Mouse (Mus musculus) testis, postnatal 10 days (tissue): ENCODE results near the gene Ephx1.
"Not testable (repeated sequence)": the region's sequence is repeated elsewhere in the genome, so short reads cannot be mapped to it uniquely, and the experiment has no call there.

Source experiments
- DNase-seq: peaks from one replicate; pipeline ENCODE4 v3.0.0; 2021; ENCODE audit warnings: low spot score

Ephx1 gene

DNA sequence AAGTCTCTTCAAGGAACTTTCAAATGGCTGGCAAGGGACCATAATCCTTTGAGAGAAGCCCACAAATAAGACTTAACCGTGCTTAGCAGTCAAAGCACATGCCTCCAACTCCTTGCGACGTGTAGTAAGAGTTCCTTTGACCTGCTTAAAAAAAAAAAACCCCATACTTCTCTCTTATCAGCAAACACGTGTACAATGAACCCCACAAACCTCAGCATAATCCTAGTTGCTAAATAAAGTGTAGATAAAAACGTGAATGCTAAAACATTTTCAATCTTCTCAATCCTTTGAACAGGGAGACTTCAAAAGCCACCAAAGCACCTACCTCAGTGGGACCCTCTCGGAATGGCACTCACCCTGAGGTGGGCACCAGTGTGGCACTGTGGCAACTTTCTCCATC, 7.3 kb downstream of the Ephx1 start:
- DNase-seq: no peak

DNA sequence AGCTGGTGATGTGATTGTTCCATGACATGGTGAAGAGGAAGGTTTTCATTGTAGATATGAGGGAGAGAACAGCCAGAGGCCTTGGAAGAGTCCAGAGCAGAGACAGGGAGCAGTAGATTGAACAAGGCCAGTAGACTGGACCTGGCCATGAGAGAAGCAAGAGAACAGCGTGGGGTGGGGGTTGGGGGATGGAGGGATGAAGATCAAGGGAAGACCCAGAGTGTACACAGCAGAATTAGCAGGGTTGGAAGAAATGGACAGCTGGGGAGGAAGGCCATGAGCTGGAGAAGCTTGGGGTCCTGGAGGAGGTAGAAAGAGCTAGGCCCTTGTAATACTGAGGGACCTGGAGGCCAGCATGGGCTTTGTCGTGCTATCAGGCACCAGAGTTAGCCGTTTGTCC, 8.3 kb downstream of the Ephx1 start:
- no peak for DNase-seq

DNA sequence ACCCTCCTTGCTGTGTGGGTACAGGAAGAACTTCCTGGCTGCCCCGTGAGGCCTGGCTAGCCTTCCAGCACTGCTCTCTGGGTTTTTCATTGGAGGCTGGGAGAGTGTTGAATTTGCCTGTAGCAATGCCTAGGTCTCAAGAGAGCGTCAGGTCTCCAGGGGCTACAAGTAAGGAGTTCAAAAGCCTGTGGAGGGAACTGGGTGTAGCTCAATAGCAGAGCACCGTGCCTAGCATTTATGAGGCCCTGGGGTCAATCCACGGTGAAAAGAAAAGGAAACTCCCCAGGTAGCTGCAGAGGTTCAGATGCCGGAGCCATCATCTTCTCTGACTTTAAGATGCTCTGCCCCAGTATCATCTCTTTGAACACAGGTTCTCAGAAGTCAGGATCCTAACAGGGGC, 9.1 kb downstream of the Ephx1 start:
- no peak for DNase-seq

DNA sequence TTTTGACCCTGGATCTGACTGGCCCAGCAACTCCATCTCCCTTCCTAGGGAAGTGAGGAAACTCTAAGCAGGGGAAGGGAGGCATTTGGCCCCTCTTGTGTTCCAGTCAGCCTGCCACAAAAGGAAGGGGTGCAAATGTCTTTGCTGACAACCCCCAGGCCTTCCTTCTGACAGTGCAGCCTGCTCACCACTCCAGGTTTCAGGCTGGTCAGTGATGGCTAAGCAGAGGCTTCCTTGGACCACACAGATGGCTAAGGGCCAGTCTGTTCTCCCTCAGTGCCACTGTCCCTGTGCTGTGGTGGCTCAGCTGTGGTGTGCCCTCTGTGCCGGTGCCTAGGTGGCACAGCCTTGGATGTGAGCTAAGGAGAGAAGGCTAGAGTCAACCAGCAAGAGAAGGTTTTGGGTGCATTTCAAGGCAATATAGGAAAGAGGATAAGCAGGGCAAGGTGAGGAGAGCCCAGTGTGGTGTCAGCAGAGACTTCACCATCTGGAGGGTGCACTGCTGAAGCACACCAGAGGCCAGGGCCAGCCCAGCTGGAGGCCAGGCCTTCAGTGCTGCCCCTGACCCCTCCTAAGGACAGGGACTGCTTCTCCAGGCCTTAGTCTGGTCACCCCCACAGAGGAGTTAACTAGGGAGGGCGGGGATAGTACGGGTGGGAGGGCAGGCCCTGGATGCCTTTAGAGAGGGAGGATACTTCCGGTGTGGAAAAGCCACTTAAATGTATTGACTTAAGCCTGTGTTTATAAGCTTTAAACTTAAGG, 10.4 kb downstream of the Ephx1 start:
- peak; percentile 51 for DNase-seq

DNA sequence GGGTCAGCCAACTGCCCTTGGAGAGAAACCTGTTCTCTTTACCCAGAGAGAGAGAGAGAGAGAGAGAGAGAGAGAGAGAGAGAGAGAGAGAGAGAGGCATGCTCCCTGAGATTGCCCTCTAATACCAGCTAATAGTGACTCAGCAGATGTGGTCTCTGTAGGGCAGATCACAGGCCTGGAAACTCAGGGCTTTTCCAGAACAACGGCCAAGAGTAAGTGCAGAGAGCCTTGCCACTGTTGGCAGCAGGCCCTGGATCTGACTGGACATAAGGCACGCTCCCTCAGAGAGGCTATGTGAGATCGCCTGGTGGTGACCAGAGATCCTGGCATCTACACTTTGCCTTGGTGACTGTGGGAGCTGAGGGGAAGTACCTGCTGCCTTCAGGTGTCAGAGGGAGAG, 10.9 kb downstream of the Ephx1 start:
- peak; percentile 72 for DNase-seq

DNA sequence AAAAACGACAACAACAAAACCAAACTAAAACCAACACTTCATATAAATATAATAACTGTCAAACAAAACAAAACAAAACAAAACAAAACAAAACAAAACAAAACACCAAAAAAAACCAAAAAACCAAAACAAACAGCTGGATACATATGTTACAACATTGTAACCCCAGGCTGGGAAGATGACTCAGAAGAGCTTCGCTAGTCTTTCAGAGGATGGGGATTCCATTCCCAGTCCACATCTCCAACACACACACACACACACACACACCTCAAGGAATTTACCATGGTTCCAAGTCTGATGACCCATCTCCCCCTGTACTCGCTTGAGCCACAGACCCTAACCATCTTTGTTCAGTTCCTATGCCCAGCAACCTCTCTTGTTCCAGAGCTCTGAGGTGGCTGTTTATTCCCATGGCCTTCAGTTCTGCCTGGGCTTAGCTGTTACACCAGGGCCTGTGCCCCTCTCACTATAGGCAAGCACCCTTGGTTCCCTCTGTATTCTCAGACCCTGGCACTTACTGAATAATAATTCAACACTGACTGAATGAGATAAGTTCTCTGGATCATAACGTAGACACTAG, 11.6 kb downstream of the Ephx1 start:
- peak; percentile 31 for DNase-seq

DNA sequence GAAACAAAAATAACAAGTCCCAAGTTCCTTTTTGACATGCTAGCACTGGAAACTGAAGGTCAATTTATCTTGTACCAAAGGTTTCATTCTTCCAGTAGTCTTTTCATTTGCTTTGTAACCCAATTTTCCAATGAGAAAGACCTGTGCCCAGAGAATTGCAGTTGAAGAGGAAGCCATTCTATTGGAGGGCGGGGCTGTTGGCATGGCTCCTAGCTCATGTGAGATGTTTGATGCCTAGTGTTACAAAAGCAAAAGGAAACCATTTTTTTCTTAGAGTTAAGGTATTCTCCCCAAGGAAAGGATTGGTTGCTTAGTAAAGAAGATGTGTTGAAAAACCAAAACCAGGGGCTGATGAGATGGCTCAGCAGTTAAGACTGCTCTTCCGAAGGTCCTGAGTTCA, 12.4 kb downstream of the Ephx1 start:
- peak; percentile 47 for DNase-seq

DNA sequence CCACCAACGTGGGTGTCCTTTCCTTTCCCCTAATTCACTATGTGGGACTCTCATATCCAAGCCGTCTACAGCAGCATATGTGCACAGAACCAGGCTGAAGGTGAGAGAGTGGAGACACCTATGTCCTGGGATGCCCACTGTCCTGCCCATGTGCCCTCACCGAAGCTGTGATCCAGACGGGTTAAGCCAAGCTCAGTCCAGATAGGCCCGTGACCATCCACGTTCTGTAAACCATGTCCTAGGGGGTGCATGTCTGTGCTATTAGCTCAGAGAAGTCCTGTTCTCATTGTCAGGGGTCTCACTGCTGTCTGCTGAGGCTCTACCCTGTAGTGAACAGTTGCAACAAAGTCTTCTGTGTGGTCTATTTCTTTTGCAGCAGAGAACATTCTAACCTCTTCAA, 12.9 kb downstream of the Ephx1 start:
- peak; percentile 30 for DNase-seq

DNA sequence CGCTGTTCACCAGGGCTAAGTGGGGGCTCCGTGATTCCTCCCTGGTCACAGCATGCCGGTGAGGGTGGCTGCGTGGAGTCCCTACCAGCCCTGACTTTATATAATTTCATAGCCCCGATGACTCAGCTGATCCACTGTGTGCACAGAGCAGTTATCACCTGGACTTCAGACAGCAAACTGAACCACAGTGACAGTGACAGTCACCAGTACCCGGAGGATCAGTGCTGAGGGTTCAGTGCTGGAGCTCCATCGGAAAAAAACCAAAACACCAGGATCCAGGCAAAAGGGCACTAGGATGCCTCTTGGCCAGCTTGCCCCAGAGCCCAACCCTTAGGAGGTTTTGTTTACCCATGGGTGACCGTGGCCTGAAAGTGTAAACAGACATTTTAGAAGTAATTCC, 15.4 kb downstream of the Ephx1 start:
- no peak for DNase-seq

DNA sequence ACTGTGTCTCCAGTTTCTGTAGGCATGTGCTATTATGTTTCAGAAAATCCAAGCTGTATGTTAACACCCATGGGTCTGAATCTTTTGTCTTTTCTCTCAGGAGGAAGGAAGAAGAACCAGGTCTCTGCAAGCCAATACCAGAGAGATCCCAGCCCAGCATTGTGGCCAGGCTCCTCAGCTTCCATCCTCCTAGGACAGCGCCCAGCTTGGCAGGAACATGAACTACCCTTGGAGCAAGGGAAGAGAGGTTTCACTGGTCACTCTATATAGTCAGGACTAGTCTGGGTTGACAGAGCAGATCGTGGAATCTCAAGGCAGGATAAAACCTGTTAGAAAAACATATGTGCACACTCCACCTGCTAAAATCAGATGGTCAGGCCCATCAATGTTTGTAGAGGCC, 16.9 kb downstream of the Ephx1 start:
- DNase-seq: no peak

DNA sequence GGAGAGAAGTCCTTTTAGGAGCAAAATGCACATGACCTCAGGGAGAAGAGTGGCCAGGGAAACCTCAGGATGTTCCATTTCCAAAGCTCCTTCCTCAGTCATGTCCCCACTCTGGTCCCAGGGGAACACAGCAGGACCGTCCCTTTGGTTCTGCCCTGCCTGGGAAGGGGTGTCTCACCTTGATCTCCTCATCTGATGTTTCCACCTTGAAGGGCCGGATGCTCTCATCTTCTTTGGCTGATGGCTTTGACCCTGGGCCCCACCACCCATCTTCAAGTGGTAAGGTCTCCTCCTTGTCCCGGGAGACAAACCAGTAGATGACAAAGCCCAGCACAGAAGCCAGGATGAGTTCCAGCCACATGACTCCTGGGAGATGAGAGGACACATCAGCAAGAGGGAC, 19.1 kb downstream of the Ephx1 start:
- no peak for DNase-seq

DNA sequence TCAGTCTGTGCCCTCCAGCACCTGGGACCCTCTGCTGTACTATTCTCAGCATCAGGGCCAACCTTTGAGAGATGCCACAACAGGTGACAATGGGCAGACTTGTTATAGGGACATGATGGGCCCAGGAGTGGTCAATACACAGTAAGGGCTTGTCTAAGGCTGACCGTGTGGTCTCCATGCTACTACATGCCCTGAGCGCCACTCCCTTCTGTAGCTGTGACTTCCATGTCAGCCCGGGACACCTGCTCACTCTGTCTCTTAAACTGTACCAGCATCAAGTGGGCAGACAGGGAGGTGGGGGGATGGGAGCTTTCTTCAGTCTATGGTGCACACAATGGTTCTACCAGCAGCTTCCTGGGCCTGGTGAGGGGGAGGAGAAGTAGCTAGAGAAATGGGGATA, 19.5 kb downstream of the Ephx1 start:
- DNase-seq: no peak

DNA sequence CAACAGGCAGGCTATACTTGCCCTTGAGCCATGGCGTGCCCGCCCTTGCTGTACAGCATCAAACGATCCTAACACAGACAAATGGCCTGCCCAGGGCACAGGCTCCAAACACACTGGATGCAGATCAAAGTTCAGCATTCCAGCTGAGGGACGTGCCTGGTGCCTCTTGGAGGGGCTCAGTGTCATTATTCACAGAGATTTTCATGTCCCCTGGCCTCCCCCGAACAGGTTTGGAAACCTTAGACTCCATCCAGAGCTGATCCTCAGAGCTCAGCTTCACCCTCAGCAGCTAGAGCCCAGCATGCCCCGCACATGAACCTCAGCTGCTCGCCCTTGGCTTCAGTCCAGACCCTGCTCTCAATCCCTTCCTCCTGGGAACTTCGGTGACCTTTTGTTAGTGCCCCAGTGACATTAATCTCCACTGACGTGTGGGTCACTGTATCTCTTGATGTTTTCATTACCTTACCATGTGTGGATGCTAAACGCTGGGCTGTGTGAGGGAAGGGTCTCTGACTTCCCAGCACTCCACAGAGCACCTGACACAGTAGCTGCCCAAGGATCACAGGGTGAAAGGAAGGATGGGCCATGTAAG, 20.1 kb downstream of the Ephx1 start:
- peak; percentile 52 for DNase-seq

DNA sequence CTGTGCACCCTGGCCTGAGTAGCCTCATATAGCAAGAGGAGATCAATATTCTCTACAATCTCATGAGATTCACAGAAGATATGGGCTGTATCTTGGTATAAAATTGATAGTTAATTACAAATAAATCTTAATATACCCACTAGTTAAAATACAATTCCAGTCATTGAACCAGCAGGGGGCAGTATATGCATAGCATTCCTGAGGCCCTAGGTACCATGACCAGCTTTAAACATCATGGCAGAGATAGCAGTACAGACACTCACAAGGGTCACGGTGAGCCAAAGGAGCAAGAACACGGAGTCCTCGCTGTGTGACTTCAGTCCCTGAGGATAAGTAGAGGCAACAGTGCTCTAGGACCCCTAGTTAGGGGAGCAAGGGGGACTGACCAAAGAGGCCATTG, 28.6 kb downstream of the Ephx1 start:
- peak; percentile 46 for DNase-seq

DNA sequence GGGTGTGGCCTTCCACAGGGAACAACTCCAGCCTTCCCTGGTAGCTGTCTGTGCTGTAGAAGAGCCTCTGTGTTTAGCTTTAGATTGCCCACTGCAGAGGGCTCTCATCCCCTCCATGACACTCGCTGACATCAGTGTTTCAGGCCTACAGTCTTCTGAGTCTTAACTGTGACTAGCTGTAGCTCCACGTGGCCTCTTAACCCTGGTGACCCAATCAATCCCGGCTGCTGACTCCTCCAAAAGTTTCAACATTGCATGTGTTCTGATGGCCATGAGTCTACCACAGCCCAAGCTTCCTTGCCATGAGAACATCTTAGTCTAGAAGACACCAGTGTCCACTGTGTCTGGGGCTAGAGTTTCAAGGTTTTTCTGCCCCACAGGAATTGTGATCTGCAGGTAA, 30.0 kb downstream of the Ephx1 start:
- DNase-seq: no peak

DNA sequence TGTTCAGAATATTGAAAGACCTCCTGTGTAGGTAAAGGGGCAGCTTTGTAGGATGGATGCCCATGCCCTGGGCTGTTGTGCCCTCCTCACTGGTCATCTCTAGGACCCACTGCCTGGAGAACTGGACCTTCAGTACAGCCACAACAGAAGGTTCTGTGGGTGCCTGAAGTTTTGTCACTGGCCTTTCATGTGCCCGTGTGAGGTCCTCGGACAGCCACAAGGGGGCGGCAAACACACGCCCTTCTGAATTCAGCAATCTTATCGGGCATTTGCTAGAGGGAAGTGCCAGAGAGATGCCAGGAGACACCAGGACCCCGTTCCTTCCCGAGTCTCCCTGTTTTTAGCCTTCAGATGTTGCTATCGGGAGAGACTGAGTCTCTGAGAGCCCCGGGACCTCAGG, 32.9 kb downstream of the Ephx1 start:
- DNase-seq: peak; percentile 85

DNA sequence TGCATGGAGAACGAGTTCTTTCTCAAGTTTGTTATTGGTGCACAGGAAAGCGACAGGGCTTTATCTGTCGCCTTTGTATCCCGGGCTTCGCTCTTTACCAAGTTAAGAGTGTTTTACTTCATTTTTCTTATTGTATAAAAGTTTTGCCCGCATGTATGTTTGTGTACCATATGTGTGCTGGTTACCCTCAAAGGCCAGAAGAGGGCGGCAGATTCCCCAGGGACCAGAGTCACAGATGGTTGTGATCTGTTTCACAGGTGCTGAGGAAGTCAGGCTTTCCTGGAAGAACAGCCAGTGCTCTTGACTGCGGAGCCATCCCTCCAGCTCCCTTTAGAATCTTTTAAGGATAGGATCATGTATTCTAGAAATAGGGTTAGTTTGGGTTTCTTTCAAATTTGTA, 34.0 kb downstream of the Ephx1 start:
- peak; percentile 38 for DNase-seq

DNA sequence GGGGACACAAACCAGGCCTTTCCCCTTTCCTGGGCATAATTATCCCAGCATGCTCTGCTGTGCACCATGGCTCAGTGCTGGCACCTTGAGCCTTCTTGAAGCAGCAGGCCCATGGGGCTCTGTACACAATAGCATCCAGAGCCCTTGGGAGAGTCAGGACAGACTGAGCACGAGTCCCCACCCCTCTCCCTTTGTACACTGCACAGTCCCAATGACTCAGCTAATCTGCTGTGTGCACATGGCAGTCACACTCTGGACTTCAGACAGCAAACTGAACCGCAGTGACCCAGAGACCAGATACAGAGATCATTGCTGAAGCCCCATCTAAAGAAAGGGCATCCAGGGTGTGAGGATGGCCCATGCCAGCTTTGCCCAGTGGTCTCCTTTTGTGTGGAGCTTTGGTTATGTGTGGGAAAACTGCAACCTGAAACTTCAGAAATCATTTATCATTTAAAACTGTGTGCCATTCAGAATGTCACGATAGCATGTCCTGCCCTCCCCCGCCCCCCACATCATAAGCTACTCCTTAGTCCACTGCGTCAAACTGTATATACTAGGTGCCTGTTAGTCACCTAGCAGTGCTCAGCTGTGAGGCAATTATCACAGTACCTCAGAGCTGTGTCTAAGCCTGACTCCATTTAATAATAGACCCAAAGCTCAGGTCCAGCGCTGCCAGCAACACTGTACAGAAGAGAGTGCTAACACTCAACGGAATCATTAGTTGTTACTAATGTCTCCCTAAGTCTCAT, 39.2 kb downstream of the Ephx1 start:
- DNase-seq: not testable (repeated sequence)

DNA sequence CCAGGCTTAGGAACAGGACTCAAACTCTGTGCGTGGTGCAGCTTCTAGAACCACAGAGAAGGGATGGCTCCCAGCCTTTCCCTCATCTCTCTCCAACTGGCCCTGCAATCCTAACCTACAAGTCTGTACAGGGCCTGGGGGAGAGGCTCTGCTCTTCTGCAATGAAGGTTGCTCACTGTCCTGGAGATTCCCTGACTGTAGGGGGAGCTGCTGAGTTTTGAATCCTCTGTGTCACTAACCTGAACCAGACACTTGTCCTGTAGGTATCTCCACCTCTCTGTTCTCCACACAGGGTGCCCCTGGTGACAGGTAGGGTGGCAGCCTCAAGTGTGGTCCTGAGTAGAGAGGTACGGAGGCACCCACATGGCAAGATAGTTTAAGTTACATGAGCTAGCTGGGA, 40.2 kb downstream of the Ephx1 start:
- peak; percentile 40 for DNase-seq

DNA sequence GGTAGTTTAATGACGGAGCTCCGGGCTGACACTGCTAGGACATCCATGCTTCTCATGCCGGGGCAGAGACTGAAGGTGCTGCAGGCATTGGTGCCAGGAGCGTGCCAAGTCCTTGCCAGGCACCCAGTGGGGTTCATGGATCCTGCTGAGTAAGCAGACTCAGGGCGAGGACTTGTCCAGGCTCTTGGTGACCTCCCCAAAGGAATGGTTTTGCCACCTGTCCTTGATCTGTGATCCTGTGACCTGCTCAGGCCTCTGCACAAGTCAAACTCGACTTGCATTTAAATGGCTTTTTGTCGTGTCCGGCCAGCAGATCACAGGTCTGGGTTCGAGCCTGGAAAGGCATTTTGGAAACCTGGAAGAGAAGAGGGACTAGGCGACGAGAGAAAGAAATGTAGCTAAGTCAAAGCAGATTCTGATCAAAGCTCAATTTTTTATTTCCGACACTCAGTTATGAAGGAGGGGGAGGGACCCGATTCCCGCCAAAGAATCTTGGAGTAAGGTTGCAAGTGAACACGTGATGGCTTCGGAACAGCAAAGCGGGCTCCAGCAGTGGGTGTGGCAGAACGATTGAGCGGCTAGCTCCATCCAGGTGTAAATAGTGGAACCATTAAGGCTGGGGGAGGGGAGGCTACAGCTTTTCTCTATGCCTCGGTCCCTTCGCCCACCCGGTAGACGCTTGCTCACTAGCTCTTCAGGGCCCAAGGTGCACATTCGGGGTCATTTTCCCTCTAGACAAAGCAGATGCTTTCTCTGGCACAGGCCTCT, 41.0 kb downstream of the Ephx1 start:
- peak; percentile 39 for DNase-seq

DNA sequence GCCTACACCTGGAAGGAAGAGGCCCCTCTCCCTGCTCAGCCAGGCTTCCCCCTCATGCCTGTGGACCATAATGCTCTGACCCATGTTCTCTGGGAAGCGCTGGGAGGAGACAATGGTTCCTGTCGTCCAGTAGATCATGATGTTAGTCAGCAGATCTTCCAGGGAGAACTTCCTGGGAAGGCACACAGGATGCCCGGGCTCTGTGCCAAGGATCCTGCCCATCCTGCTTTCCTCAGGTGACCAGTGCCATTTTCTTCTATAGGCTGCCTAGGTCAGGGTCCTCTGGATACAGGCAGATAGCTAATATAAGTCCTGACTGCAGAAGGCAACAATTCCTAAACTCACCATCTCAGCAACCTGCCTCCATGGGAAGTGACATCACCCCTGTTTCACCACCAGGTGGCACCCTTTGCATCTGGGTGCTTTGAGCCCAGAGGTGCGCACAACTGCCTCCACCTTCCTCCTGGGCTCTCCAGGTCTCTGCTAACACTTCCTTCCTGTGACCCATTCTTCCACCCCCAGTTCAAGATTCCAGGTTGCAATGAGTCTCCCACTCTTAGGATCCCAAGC, 44.5 kb downstream of the Ephx1 start:
- DNase-seq: peak; percentile 74
